Mouse (Mus musculus) urinary bladder, adult 18-20 months (tissue): ENCODE results near the gene Lrch4.
"Not testable (repeated sequence)": the region's sequence is repeated elsewhere in the genome, so short reads cannot be mapped to it uniquely, and the experiment has no call there.

Source experiments
- DNase-seq, 2 experiments: peaks; one replicate each; pipeline ENCODE4 v3.0.0; 2022; ENCODE audit warnings: low spot score in 2 of 2, mixed read lengths in 2 of 2

Lrch4 gene

DNA sequence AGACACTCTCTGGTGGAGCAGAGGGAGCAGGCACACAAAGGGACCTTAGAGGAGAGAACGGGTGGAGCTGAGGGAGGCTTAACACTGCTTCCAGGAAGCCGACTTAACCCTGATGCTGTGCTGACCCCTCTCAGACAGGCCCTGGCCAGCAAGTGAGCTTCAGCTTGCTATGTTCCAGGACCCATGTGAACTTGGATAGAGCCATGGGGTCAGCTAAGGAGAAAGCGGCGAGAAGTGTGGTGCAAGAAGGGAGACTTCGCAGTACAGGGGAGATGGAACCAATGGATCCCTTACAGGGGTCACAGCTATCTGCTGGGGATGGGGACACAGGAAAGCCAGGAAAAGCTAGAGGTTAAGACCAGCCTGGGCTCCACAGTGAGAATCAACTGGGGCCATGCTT lies 15.8 kb upstream of the Lrch4 start:
- DNase-seq = peak in 1 of 2 experiments; percentile 23

DNA sequence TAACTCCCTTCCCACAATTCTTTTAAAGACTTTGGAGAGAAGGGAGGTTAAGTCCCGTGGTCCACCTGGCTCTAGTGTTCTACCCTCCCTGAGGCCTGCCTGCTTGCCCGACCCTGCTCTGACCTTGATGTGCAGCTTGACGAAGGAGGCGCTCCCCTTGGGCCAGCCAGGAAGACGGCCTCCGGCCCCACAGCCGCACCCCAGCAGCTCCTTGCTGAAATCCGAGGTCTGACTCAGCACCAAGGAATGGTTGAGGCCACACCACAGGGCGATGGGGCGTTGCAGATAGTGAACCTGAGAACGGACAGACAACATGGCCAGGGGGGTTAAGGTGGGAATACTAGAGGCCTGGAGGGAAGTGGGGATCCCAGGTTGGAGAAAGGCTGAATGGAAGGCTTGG lies 15.4 kb upstream of the Lrch4 start, which contains the start of gene Pcolce:
TSS of gene Pcolce (minus strand) at position 235 of the 400 bp plus-strand sequence.
- peak; percentile 65 to 83 for DNase-seq

DNA sequence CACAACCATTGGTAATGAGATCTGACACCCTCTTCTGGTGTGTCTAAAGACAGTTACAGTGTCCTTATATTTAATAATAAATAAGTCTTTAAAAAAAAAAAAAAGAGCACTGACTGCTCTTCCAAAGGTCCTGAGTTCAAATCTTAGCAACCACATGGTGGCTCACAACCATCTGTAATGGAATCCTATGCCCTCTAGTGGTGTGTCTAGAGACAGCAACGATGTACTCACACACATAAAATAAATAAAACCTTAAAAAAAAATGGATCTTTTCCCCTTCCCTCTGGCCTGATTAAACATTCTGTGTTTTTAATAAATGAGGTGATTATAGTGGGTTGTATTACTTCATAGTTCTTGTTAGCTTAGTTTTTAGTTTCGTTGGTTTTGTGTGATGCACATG lies 14.0 kb upstream of the Lrch4 start:
- not testable (repeated sequence) for DNase-seq

DNA sequence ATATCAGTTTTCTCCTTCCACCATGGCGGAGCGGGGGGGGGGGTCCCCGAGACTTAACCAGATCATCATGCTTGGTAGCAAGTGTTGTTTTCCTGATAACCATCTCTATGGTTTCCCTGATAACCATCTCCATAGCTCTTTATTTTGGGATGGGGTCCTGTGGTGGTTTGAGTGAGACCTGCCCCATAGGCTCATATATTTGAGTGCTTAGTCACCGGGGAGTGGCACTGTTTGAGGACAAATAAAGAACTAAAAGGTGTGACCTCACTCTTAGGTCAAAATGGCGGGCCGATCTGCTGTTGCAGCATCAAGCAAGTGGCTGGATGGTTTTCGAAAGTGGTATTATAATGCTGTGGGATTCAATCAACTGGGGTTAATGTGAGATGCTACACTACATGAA lies 13.6 kb upstream of the Lrch4 start:
- no peak for DNase-seq

DNA sequence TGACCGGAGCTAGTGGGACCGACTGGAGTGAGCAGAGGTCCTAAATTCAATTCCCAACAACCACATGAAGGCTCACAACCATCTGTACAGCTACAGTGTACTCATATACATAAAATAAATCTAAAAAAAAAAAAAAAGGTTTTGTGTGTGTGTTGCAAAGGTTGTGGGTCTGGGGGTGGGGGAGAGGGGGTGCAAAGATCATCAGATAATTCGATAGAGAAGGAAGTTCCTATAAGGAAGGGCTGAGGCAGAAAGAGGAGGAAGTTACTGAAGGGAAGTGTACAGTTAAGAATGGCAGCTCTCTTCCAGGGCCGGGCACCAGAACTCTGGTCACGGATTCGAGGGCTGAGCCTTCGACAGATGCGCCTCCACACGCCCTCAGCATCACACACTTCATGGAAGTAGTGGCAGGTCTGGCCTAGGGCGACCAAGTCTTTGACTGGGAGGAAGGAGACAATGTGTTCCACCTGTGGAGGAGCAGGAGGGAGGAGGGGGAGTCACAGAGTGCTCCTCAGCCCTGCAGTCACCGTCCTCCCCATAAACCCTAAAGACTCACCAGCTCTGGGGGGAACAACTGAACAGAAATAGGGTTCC lies 4.9 kb upstream of the Lrch4 start:
- DNase-seq = no peak

DNA sequence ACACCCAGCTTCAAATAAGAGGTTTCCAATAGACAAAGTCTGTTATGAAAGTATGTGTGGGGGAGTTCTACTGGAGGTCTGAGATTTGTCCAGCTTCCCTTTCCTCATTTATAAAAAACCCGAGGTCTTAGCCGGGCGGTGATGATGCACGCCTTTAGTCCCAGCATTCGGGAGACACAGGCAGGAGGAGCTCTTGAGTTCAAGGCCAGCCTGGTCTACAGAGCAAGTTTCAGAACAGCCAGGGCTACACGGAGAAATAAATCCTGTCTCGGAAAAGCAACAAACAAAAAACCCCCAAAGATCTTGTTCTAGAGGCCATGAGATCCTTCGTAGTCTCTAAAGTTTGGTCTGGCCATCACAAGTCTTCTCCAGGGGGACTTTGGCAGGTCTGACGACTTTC lies 930 bp upstream of the Lrch4 start:
- no peak for DNase-seq

DNA sequence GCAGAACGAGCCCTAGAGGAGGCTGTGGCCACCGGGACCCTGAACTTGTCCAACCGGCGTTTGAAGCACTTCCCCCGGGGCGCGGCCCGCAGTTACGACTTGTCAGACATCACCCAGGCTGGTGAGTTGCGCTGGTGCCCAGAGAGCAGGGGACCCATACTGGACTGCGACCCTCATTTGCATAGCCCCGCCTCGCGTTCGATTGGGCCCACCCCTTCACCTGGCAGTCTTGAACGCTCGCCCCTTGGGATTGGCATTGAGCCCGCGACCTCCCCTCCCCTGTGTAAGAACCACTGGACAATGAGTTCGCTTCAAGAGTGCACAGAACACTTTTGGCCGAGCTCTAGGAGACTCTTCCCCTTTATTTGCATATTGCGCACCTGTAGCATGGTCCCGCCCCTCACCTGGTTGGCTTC lies 393 bp downstream of the Lrch4 start:
- peak in 1 of 2 experiments; percentile 85 for DNase-seq

DNA sequence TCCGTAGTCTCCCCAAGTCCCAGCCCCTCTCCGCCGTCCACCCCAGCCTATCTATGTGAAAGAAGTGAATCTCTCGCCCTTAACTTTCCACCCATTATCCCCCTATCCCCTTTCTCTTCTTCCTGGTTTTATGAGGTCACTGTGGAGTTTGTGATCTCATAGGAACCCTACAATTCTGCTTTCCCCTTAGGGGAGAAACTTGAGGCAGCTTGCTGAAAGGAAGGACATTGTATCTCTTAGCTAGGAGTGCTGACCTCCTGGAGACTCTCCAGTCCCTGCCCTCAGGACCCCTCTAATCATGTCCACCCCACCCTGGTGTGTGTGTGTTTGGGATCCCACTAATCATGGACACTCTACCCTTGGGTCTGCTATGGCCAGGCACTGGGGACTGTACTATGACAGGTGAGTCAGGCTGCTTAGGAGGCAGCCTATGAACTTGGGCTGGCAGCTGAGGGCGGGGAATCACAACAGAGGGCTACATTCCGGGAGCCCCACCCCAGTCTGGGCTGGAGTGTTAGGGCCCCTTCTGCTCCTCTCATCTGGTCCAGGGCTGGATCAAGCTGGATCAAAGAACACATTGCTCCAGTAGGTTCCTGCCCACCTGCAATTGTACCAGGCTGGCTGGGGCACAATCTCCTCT lies 1.1 kb downstream of the Lrch4 start:
- DNase-seq = peak in 1 of 2 experiments; percentile 33

DNA sequence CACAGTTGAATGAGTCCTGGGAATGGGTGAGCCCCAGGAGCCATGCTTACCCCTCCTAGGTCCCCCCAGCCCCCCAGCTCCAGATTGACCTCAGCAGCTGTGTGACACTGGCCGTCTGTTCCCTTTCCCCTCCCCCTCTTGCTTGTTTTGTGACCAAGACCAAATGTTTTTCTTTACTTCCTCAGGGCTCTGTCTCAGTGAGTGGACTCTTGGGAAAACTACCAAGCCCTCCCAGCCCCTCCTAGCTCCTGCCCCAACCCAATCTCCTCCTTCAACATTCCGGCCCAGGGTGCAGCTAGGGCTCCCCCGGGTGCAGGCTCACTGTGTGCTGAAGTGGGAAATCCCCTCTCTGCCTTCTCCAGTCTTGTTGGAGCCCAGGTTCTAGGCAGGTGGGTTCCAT lies 1.7 kb downstream of the Lrch4 start:
- DNase-seq = no peak

DNA sequence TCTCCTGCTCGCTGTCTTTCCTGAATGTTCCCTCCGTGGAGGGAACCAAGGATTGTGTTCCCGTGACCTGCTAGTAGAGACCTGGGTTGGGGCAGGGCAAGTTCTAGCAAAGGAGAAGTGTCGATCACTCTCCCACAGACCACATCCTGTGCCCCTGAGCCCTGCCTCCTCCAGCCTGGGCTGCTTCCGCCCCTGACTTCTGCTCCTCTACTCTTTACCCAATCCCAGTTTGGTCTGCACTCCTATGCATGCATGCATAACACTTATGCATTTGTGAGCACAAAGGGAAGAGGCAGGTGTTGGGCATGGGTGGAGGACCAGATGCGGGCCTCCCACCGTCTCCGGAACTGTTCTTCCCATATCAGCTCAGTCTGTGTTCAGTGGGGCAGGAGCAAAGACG lies 2.2 kb downstream of the Lrch4 start:
- DNase-seq = no peak

DNA sequence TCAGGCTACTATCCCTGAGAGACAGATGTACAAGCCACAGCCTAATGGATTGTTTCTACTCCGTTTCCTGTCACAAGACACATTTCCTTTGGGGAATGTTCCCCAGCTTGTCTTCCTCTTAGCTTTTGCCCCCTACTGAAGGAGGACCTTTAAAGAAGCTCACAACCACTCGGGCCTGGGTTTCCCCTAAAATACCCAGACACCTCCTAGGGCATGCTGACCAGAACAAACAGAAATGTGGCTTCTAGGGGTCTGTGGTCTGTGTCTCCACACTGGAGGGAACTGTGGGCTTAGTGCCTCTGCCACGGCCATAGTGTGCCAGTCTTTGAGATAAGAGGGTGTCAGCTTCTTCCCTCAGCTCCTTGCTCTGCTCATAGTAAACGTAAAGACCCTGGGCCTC lies 2.7 kb downstream of the Lrch4 start:
- DNase-seq = no peak

DNA sequence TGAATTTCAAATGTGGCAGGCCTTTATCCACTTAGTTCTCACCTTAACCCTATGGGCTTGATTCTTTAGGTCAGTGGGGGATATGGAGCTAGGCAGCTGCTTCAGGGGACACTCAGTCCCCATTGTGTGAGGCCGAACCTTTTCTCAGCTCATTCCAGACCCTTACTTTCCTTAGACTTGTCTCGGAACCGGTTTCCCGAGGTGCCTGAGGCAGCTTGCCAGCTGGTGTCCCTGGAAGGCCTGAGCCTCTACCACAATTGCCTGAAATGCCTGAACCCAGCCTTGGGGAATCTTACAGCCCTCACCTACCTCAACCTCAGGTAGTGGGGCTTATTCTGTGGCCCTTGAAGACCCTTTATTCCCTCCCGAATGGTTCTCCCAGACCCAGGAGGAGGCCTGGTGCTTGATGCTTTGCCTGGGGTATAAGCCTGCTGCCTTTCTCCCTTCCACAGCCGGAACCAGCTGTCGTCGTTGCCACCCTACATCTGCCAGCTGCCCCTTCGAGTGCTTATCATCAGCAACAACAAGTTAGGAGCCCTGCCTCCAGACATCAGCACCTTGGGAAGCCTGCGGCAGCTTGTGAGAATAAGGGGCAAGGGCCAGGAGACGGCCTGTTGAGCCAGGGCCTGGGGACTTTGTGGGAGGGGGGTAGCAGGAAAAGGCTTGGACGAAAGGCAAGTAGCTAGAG lies 4.6 kb downstream of the Lrch4 start:
- DNase-seq = no peak

DNA sequence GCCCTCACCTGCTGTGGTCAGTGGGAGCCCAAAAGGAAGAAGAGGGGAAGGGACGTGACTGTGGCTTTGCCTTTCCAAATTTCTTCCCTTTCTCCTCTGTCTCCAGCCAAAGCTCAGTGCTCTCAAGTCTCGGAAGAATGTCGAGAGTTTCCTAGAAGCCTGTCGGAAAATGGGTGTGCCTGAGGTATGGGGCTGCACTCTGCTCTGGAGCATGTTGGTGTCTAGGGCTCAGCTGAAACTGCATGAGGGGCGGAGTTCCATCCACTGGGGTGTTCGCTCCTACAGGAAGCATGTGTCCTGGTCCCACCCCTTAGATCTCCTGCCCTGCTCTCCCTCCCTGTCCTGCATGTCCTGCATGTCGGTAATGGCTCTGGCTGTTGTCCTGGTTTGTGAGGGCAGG lies 10.6 kb downstream of the Lrch4 start:
- no peak for DNase-seq

DNA sequence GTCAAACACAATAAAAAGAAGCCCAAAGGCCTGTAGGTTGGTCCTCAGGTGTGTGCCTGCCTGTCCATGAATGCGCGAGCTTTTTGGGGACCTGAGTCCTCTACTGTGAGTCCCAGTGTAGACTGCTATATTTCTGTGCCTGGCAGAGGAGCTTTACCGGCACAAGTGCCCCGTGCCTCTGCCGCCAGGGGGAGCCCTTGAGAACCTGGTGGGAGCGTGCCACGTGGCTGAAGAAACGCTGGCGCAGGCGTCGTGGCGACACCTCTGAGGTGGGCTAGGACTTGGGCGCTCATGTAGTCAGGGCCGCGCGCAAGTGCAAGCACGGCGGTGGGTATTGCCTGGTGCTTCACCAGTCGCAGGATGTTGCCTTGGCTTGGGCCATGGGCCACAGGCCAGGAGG lies 12.1 kb downstream of the Lrch4 start, which contains the start of gene Sap25:
TSS of gene Sap25 (plus strand) at position 281 of the 400 bp plus-strand sequence.
- no peak for DNase-seq

DNA sequence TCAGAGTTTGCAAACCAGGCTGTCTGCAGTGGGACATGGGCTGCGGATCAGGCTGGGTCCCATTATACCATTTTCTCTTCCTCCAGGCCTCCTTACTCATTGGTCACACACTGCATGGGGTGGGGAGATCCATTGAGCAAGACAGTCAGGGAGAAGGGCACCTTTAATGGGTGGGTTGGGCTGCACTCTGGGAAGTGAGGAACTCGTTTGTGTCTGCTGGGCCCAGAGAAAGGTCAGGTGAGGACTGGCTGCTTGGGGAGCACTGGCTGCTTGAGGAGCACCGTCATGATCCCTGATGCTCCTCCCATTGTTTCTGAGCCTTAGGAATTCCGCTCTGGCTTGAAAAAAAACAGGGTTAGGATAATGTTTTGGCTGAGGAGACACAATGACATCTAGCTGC lies 14.0 kb downstream of the Lrch4 start:
- DNase-seq = no peak

DNA sequence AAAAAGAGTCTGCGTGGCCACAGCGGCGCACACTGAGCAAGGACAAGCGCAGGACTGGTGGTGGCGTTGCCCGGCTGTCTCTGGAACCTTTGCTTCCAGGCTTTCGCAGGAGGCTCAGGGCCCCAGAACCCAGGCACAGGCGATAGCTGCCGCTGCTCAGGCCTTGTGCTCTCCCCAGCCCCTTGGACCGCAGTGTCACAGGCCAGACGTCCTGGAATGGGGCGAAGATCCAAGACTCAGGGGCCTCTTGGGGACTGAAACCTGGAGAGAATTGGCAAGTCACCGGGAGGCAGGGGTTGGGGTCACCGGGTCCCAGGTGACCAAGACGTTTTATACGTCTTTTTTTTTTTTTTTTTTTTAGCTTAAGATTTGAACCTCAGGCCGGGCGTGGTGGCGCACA lies 15.6 kb downstream of the Lrch4 start:
- DNase-seq = no peak

DNA sequence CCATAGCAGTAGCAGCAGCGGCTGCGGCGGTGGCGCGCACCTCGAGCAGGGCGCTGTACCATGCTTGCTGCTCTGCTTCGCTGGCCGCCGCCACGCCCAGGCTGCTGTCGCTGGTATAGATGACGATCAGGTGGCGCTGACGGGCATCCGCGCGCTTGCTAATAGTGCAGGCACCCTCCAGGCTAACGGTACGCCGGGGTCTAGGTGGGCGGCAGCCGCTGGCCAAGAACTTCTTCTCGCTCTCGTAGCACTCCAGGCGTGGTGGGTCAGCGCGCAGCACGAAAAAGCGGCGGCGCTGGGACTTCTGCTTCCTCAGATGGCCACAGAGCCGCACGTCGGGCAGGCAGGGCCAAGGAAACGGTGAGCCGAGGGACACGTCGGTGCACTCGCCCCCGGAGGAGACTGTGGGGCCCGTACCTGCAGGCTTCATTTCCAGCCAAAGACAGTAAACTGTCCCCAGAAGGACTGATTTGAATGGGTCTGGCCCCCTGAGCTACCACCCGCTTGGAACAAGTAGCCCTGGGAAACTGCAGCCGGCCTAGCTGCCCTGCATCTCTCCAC lies 16.2 kb downstream of the Lrch4 start:
- DNase-seq = peak in 1 of 2 experiments; percentile 35

DNA sequence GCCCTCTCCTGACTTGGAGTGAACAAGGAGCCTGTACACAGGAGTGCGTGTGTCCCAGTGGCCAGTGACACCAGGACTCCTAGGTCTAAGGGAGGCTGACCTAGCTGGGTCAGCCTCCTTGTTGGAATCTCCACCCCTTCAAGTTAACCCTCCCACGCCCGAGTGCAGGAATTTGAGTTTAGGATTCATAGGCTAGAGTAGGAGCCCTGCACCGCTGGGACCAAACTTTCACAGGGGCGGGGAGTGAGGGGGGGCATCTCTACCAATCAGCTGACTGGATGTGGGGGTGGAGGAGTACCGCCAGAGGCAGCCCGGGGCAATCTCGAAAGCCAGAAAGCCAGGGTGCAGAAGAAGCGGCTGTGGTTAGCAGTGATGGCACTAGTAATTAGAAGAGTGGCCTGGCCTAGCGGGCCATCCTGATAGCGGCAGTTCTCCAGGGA lies 16.8 kb downstream of the Lrch4 start, which contains the start of gene Irs3:
TSS of gene Irs3 (minus strand) at position 63 of the 440 bp plus-strand sequence.
- no peak for DNase-seq

DNA sequence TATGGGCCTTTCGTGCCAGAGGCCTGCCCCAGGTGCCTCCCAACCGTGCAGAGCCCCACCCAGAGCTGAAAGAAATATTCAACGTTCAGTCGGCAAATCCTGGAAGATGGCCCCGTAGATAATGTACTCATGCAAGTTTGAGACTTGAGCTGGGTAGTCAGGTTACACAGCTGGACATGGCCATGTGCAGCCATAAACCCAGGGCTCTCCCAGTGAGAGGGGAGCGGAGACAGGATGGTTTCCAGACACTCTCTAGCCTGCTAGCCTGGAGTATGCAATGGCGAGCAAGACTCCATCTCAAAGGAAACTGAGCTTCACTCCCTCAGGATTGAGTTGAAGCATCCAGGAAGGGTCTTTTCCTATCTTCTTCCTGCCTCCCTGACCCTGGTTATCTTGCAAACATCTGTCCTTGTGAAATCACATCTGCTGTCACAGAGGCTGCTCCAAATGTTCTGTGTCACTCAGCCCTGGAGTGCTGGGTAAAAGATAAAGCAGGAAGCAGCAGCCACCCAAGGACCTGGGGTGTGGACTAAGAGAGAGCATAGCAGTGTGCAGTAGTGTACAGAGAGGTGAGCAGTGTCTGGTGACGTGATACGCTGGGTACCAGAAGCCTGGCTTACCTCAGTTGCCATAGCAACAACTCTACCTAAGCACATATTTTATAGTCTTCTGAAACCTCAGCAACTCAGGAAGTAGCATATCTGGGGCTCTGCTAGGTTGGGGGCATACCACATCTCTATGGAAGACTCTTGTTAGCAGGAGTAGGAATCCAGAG lies 19.1 kb downstream of the Lrch4 start:
- no peak for DNase-seq

DNA sequence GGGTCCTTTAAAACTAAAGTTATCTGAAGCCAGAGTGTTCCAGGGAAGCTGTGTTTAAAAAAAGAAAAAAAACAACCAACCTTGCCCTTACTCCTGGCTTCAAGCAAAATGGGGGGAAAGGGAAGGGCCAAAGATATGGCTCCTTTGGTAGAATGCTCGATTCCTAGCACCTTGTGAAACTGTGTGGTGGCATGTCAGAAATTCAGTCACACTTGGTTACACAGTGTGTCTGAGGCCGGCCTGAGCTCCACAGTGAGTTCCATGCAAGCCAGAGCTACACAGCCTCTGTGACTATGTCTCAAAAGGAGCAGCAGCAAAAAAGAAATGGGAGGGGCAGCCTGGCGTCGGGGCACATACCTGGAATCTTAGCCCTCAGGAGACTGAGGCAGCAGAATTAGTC lies 20.3 kb downstream of the Lrch4 start:
- no peak for DNase-seq

DNA sequence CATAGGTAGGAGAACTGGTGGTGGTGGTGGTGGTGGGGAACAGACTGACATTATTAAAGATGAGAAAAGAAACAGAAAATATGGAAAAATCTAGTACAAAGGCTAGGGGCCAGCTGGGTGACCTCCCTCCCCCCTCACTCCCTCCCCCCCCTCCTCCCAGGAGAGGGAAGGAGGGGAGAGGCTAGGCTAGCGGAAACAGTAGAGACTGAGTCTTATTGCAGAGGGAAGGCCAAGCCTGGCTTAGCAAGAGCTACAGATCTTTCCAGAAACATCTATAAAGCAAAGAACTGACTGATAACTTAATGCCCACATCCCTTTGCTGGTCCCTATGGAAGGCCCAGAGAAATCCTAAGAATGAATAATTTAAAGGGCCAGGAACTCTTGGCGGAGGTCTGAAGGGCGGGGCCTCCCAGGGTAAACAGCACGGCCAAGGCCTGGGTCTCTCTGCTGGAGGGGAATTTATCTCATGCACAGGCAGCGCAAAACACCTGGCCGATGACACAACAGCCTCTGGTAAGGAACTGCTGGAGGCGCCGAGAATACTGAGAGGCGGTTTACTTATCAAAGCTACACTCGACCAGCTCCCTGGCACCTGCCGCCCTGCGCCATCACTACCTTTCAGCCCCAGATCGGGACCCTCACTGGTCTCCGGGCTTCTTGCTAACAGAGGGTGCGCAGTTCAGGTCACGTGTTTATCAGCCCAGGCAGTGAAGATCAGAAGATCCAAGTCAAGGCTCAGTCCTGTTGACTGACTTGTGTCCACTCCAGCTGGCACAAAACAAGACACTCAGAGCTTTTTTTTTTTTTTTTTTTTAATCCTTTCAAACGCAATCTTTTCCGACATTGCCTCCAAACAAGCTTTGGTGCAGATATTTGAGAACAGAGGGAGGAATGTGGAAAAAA lies 21.0 kb downstream of the Lrch4 start:
- DNase-seq = no peak
